Mouse (Mus musculus) forebrain, embryonic 14.5 days (tissue): Measurements from ENCODE around the gene Sestd1. TPM values are rescaled to one million over a fixed set of nuclear protein-coding genes. Genes with fewer than 3 reads are reported as not detected.

Experiments used
- ATAC-seq: fragments of 200-750 bp; cut with Nextera tagmentation; 2 replicates; pipeline ENCODE4 v1.8.0; 2017; ENCODE audit warnings: mild to moderate bottlenecking, moderate library complexity
- DNase-seq: peaks from one replicate; pipeline ENCODE4 v3.0.0-alpha.2; 2015; ENCODE audit warnings: low spot score
- H3K27ac ChIP-seq: fragments of 300-500 bp; sonication (generic); 2 replicates; pipeline ENCODE4 v1.5.1; 2014; ENCODE audit warnings: low read depth, mild to moderate bottlenecking, control low read depth, low read length, moderate library complexity
- H3K27me3 ChIP-seq: fragments of 300-500 bp; sonication (generic); replicated peaks from 2 replicates; pipeline ENCODE4 v1.6.1; 2014; ENCODE audit warnings: low read length, control low read depth, mixed read lengths; ENCODE audit not compliant: control insufficient read depth, insufficient read depth
- H3K36me3 ChIP-seq: fragments of 300-500 bp; sonication (generic); 2 replicates; pipeline ENCODE4 v1.6.1; 2014; ENCODE audit warnings: low read length, control low read depth; ENCODE audit not compliant: control insufficient read depth, insufficient read depth
- H3K4me1 ChIP-seq: fragments of 300-500 bp; sonication (generic); 2 replicates; pipeline ENCODE4 v1.6.1; 2014; ENCODE audit warnings: antibody characterized with exemption, low read length, control low read depth; ENCODE audit not compliant: control insufficient read depth, insufficient read depth
- H3K4me2 ChIP-seq: fragments of 300-500 bp; sonication (generic); 2 replicates; pipeline ENCODE4 v1.6.1; 2014; ENCODE audit warnings: mild to moderate bottlenecking, control low read depth, low read length
- H3K4me3 ChIP-seq: fragments of 300-500 bp; sonication (generic); 2 replicates; pipeline ENCODE4 v1.5.1; 2014; ENCODE audit warnings: low read depth, low read length, control low read depth
- H3K9ac ChIP-seq: fragments of 300-500 bp; sonication (generic); 2 replicates; pipeline ENCODE4 v1.6.1; 2014; ENCODE audit warnings: mild to moderate bottlenecking, low read length, control low read depth, moderate library complexity
- H3K9me3 ChIP-seq: fragments of 300-500 bp; sonication (generic); replicated peaks from 2 replicates; pipeline ENCODE4 v1.6.1; 2016; ENCODE audit warnings: low read length, control low read depth, mixed read lengths; ENCODE audit not compliant: control insufficient read depth
- WGBS: fragments of 180-500 bp; shearing (Covaris S2); extraction: QIAGEN DNeasy Blood & Tissue Kit; methylation state at CpG from one replicate; pipeline ENCODE4 v1.1.7; 2014; 5-methylcytosine and 5-hydroxymethylcytosine counted together
- polyA plus RNA-seq: library from polyadenylated mRNA; unstranded; fragments of >200 nt; fragmentation: Nextera tagmentation; extraction: Ambion mirVana; gene quantifications from 2 replicates; pipeline ENCODE4 v1.2.1, GENCODE M21; 2014

The Sestd1 gene
- polyA plus RNA-seq, 1 experiment from 2014 or later = 32.3 TPM

DNA sequence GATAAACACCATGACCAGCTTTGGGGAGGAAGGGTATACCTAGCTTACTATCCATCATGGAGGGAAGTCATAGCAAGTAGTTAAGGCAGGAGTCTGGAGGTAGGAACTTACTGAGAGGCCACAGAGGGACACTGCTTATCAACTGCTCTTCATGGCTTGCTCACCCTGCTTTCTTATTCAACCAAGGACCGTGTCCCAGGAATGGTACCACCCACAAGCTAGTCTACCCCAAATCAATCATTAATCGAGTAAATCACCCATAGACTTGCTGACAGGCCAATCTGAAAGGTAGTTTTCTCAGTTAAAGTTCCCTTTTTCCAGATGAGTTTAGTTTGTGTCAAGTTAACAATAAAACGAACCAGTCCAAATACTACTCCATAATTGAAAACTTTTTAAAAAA lies 117.0 kb downstream of the Sestd1 start:
- no peaks in the 10 kb centered on the region for H3K9me3 ChIP-seq
- no peaks in the 10 kb centered on the region for H3K4me1 ChIP-seq
- no peak overlapping the region for H3K27ac ChIP-seq
- H3K4me2 ChIP-seq = no peak overlapping the region
- no peaks in the 10 kb centered on the region for H3K36me3 ChIP-seq
- no peak for DNase-seq
- ATAC-seq = no peak
- 89% methylated on average over 3 of the region's 3 CpGs for WGBS
- H3K27me3 ChIP-seq = no peaks in the 10 kb centered on the region
- H3K9ac ChIP-seq = no peak overlapping the region
- H3K4me3 ChIP-seq = no peak overlapping the region

DNA sequence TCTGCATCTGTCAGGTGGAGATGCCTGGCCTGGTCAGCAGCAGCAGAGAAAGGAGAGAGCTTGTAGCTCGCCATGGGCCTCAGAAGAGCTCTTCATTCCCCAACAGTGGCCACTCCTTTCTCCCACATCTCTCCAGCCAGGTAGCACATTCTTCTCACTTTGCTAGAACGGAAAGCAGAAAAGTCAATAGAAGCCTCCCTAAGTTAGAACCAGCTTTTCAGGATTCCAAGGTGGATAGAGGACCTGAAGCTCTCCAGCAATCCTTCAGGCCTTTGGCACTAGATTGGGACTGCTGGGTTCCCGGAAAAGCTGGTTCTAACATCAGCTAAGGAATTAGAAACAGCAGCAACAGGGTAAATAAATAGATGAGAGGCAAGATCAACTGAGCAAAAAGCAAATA lies 118.3 kb downstream of the Sestd1 start:
- no peaks in the 10 kb centered on the region for H3K4me1 ChIP-seq
- no peak overlapping the region for H3K27ac ChIP-seq
- H3K9ac ChIP-seq = no peak overlapping the region
- no peaks in the 10 kb centered on the region for H3K36me3 ChIP-seq
- no peak for ATAC-seq
- no peaks in the 10 kb centered on the region for H3K9me3 ChIP-seq
- H3K4me3 ChIP-seq = no peak overlapping the region
- 86% methylated on average over 3 of the region's 3 CpGs for WGBS
- H3K27me3 ChIP-seq = no peaks in the 10 kb centered on the region
- DNase-seq = no peak
- H3K4me2 ChIP-seq = no peak overlapping the region

DNA sequence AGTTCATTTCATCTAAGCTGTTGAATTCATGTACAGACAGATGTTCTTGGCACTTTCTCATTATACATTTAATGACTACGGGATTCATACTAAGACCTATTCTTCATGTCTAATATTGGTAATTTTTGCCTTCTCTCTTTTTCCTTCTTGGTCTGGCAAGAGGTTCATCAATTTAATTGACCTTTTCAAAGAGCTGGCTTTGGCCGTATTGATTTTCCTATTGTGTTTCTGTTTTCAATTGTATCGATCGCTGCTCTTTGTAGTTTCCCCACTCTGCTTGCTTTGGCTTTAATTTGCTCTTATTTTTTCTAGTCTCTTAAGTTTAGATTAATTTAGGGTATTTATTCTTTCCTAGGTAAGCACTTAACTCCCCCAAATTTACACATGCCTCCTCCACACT lies 122.8 kb downstream of the Sestd1 start:
- Histone ChIP-seq H3K9ac (no peak overlapping the region), H3K4me3 (no peak overlapping the region), H3K4me2 (no peak overlapping the region), H3K36me3 (no peaks in the 10 kb centered on the region), H3K27ac (no peak overlapping the region), H3K9me3 (no peaks in the 10 kb centered on the region), H3K4me1 (no peaks in the 10 kb centered on the region), H3K27me3 (no peaks in the 10 kb centered on the region)
- DNase-seq (no peak), ATAC-seq (no peak)
- WGBS = 93% methylated on average over 4 of the region's 4 CpGs

DNA sequence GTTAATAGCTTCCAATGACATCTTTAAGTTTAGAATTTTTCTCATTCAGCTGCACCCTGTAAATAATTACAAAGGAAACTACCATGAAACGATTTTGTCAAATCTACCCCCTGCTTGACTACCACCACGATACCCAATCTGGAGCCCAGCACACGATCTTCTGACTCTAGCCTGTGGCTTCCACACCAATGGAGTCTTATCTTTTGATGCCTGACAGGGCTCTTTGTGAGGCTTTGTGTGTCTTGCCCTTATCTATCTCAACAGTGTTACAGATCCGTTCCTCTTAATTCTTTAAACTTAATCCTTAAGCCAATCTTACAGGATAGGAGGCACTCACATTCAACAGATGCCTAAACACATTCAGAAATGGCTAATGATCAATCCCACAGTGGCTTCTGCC lies 126.3 kb downstream of the Sestd1 start:
- WGBS = 69% methylated on average over 4 of the region's 4 CpGs
- H3K4me1 ChIP-seq = peaks cover 4% of the 10 kb centered on the region
- no peak for DNase-seq

DNA sequence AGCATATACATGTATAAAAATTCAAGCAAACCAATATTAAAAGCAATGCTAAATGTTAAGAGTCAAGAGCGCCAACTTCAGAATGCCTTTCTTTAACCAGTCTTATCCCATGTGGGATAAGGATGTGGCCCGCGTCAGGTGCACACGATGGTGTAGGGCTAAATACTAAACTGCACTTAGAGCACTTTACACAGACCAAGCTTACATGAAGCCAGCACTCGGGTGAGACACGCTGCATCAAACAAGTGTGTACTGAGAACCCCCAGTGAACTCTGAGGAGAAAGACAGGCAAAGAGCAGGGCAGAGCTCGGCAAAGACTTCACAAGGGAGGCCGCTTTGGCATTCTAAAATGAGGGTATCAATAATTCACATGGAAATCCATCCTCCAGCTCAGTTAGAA lies 129.1 kb downstream of the Sestd1 start:
- no peak for ATAC-seq
- Histone ChIP-seq H3K27me3 (no peaks in the 10 kb centered on the region), H3K36me3 (no peaks in the 10 kb centered on the region), H3K4me2 (no peak overlapping the region), H3K4me1 (peaks cover 13% of the 10 kb centered on the region), H3K9ac (no peak overlapping the region), H3K27ac (no peak overlapping the region), H3K4me3 (no peak overlapping the region), H3K9me3 (no peaks in the 10 kb centered on the region)
- no peak for DNase-seq
- WGBS = 93% methylated on average over 8 of the region's 8 CpGs

More for the DNA sequence above, 126.3 kb downstream of the Sestd1 start:
- no peak overlapping the region for H3K4me2 ChIP-seq
- no peaks in the 10 kb centered on the region for H3K27me3 ChIP-seq
- H3K9ac ChIP-seq = no peak overlapping the region
- ATAC-seq = no peak
- no peaks in the 10 kb centered on the region for H3K9me3 ChIP-seq
- H3K4me3 ChIP-seq = no peak overlapping the region
- no peaks in the 10 kb centered on the region for H3K36me3 ChIP-seq
- H3K27ac ChIP-seq = no peak overlapping the region

DNA sequence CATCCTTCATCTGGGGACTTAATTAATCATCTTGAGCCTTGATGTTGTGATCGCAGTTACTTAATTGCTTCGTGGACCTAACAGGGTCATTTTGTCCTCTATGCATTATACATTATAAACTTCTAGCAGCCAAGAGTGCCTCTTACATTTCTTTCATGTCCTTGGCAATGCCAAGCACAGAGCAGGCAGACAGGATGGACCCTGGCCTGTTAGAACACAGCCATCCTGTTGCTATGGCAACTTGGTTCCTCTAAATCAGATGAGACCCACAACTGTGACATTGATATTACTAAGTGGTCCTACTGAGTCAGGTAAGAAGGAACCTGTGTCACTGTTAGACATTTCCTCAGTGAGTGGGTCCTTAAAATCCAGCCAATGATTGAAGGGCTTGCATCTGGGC lies 130.8 kb downstream of the Sestd1 start:
- Histone ChIP-seq H3K9ac (no peak overlapping the region), H3K4me3 (no peak overlapping the region), H3K27me3 (no peaks in the 10 kb centered on the region), H3K27ac (no peak overlapping the region; the same call in 1 of the 2 replicates), H3K9me3 (no peaks in the 10 kb centered on the region), H3K4me2 (no peak overlapping the region), H3K4me1 (peaks cover 13% of the 10 kb centered on the region), H3K36me3 (no peaks in the 10 kb centered on the region)
- DNase-seq (peak; percentile 30), ATAC-seq (peak; percentile 58; the same call in 1 of the 2 replicates)
- 36% methylated on average over 2 of the region's 2 CpGs for WGBS

DNA sequence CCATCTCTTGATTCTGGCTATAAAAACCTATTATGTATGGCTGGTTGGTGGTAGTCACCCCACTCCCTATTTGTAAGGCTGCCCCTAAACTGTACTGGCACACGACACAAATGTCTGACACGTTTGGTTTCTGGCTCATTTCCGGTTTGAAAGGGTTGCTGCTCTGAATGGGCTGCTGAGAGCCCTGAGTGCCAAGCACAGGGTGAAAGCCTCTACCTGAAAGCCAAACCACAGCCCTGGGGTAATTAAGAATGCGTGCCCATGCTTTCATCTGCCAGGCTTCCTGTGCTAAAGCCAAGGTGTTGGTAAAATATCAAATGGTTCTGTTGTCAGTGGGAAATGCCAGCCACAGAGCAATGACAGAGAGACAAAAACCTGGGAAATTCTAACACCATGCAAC lies 132.2 kb downstream of the Sestd1 start:
- Histone ChIP-seq H3K36me3 (no peaks in the 10 kb centered on the region), H3K4me3 (no peak overlapping the region), H3K4me2 (no peak overlapping the region), H3K9me3 (no peaks in the 10 kb centered on the region), H3K4me1 (peaks cover 13% of the 10 kb centered on the region), H3K27me3 (no peaks in the 10 kb centered on the region), H3K9ac (no peak overlapping the region), H3K27ac (no peak overlapping the region; the same call in 1 of the 2 replicates)
- WGBS = 19% methylated on average over 4 of the region's 4 CpGs
- ATAC-seq = peak; percentile 72
- peak; percentile 68 for DNase-seq

DNA sequence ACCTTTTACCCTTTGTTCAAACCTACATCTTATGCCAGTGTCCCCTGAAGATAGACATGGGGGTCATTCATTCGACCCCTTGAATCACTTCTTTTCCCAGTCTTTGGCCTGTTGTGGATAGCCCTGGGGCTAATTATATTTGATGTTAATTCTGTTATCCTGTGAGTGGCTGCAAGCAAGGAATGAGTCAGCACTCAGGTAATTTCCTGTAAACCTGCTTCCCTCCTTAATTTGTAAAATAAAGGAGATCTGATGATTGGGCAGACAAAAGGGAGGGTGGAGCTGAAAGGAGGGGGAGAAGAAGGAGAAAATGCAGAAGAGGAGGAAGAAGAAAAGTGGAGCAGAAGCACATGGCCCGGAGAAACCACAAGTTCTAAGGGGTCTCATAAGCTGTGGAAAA lies 133.4 kb downstream of the Sestd1 start:
- DNase-seq (no peak), ATAC-seq (no peak)
- WGBS = 83% methylated on average over 2 of the region's 2 CpGs
- H3K4me2 ChIP-seq = no peak overlapping the region
- no peaks in the 10 kb centered on the region for H3K36me3 ChIP-seq
- H3K27ac ChIP-seq = no peak overlapping the region
- no peak overlapping the region for H3K4me3 ChIP-seq
- peaks cover 13% of the 10 kb centered on the region for H3K4me1 ChIP-seq
- no peaks in the 10 kb centered on the region for H3K27me3 ChIP-seq
- no peak overlapping the region for H3K9ac ChIP-seq
- no peaks in the 10 kb centered on the region for H3K9me3 ChIP-seq

DNA sequence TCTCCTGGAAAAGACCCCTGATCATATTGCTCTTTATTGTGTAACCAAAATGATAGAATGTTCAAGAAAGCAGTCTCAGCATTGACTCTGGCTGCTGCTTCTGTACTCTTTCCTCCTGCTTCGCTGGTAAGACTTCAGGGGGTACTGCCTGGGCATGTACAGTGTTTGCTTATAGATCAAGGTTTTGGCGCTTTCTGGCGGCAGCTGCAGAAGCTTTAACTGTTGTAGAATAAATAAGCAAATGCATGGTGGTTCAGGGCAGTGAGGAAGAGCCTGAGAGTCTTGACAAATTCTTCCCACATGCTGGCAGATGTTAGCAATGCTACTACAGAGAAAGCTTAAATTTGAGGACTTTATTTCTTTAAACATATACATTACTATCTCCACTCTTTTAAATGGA lies 134.1 kb downstream of the Sestd1 start:
- no peak for DNase-seq
- no peak overlapping the region for H3K9ac ChIP-seq
- ATAC-seq = no peak
- no peak overlapping the region for H3K27ac ChIP-seq
- 76% methylated on average over 3 of the region's 3 CpGs for WGBS
- peaks cover 13% of the 10 kb centered on the region for H3K4me1 ChIP-seq
- H3K4me3 ChIP-seq = no peak overlapping the region
- H3K27me3 ChIP-seq = no peaks in the 10 kb centered on the region
- no peaks in the 10 kb centered on the region for H3K9me3 ChIP-seq
- no peaks in the 10 kb centered on the region for H3K36me3 ChIP-seq
- H3K4me2 ChIP-seq = no peak overlapping the region
